Mouse (Mus musculus) gastrocnemius, postnatal 14 days (tissue): Measurements from ENCODE around the gene Dusp23. TPM values are rescaled to one million over a fixed set of nuclear protein-coding genes. Genes with fewer than 3 reads are reported as not detected.

Experiments
- DNase-seq: peaks from one replicate; pipeline ENCODE4 v3.0.0; 2021; ENCODE audit warnings: mixed read lengths
- intact Hi-C: fragments of 180-260 bp; cut with DNase I; formaldehyde crosslinking; loops from one replicate; pipeline ENCODE4 v1.15.1; 2025; ENCODE audit warnings: low total_unique reads
- total RNA-seq, 2 experiments: library from RNA; stranded (reverse); gene quantifications; 2 replicates each; pipeline ENCODE4 v1.2.3; 2021

The Dusp23 gene
- total RNA-seq, 2 experiments from 2014 or later: 17.4 to 18.4 TPM

GRCm38 (mm10) chr1:172585026-172585425 lies 47.7 kb downstream of the Dusp23 start:
- intact Hi-C loops: no loop called here
- no peak for DNase-seq

GRCm38 (mm10) chr1:172584271-172584670 lies 48.5 kb downstream of the Dusp23 start:
- DNase-seq: no peak
- intact Hi-C loops: no loop called here

- DNase-seq: no peak
- intact Hi-C loops: no loop called here
Observed at GRCm38 (mm10) chr1:172582436-172582835, 50.3 kb downstream of the Dusp23 start.

Other genes with a start within 250 kb of the Dusp23 start
- under 1 TPM; 0.33 to 0.57 TPM for gene Slamf9, start 157.6 kb downstream of the Dusp23 start, total RNA-seq
- gene Igsf9, start 151.2 kb downstream of the Dusp23 start, total RNA-seq: under 1 TPM; 0.37 to 0.51 TPM
- 10 to 100 TPM; 60.4 to 61.2 TPM for gene Tagln2, start 132.9 kb downstream of the Dusp23 start, total RNA-seq
- gene Cfap45, start 112.2 kb downstream of the Dusp23 start, total RNA-seq: under 1 TPM; 0.40 to 0.45 TPM
- not detected for gene Vsig8, start 77.0 kb downstream of the Dusp23 start, total RNA-seq
- gene Slamf8, start 42.4 kb downstream of the Dusp23 start, total RNA-seq: not detected
- gene Fcrl6, start 30.4 kb downstream of the Dusp23 start, total RNA-seq: not detected
- not detected for gene Crp, start 65.1 kb upstream of the Dusp23 start, total RNA-seq